Mouse (Mus musculus) lung, postnatal 4 days (tissue): Measurements from ENCODE around the gene Rpl18a.
A peak's percentile ranks its signal among the peaks of the same experiment; 100 is the strongest.

Experiments
- DNase-seq, 2 experiments: peaks; one replicate each; pipeline ENCODE4 v3.0.0; 2021

Rpl18a gene

GRCm38 (mm10) chr8:70879500-70879899 is 17.7 kb downstream of the Rpl18a start:
- DNase-seq = no peak

DNA sequence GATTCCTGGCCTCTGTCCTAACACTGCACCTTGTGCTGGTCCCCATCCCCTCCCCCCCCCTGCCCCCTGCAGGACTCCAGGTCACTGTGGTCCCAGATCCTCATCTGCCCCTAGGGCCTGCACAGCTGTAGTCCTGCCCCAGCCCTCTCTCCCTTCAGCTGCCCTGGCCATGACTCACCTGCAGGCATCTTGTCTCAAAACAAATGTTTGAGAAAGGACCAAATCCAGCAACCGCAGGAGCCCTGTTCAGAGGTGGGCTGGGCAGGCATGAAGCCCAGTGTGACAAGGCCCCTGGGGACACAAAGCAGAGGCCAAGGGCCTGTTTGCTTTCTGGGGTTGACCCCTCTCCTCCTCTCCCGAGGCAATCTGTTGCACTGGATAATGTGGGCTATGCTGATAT is 19.0 kb downstream of the Rpl18a start:
- DNase-seq = no peak

- no peak for DNase-seq
These were observed 20.8 kb downstream of the Rpl18a start for GRCm38 (mm10) chr8:70876382-70876781.

DNA sequence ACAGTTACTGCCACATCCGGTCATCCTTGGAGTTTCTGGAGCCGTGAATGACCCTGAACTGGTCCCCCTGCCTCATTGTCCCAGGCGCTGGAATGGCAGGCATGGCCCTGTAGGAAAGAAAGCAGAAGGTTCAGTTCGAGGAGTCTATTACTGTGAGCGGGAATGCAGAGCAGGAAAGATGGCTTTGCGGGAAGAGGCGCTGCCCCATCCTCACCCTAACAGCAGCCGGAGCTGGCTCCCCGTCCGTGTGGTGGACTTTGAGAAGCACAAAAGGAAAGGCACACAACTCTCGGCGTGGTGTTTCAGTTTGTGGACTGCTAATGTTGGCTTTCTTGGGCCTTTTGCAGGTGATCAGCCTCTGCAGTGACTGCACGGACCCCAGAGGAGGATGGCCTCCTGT is 22.8 kb downstream of the Rpl18a start:
- no peak for DNase-seq

- peak; percentile 96 for DNase-seq
These were observed 23.7 kb downstream of the Rpl18a start, which contains the start of gene Ccdc124 for GRCm38 (mm10) chr8:70873364-70873985. TSS of gene Ccdc124 (minus strand) at chr8:70873935.

DNA sequence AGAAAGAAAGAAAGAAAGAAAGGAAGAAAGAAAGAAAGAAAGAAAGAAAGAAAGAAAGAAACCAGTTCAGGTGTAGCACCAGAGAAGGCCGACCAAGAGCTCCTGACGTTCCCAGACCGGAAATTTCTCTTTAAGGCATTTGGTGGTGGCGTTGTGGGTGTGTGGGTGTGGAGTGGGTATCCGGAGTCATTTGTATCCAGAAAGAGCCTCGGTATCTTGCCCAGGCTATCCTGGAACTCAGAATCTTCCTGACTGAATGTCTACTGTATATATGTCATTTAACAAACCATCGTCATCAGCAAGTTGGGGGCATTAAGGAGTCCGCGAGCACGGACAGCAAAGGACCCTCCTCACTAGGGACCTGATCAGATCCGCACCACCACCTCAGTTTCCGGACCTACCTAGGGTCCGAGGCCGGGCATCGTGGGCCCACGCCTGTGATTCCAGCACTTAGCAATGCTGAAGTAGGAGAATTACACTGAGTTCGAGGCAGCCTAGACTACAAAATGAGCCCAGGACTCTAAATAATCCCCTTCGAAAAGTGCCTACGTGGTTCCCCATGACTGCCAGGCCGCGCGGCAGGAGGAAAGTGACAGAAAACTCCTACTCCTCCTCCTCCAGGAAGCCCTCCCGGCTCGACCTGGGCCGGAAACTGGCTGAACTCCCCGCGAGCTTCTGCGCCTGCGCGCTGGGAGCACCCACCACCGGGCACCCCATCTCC is 24.4 kb downstream of the Rpl18a start:
- DNase-seq = no peak

DNA sequence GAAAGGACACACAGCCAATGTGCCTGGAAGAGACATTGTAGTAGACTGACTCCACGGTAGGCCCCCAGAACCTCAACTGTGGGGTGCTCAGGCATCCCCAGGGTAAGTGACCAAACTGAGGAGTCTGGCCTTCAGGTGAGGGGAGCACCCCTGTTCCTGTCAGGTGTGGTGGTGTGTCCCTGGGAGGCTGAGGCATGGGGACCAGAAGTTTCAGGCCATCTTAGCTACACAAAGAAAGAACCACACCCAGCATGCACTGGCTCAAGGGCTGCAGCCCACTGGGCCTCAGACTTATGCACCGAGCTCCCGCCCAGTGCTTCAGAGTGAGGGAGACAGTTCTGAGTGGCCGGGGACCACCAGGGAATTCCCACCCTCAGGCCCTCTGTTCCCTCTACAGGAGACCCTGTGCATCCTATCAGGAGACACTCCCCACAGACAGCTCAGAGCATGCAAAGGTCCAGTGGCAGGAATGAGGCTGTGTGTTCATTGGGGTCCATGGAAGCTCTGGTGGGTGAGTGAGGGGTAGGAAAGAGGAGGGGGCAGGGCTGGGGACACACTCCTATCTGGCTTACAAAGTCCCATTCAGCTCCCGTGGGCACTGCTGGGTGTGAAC is 25.9 kb downstream of the Rpl18a start:
- no peak for DNase-seq

GRCm38 (mm10) chr8:70869601-70870041 is 27.6 kb downstream of the Rpl18a start:
- peak; percentile 84 to 88 for DNase-seq

DNA sequence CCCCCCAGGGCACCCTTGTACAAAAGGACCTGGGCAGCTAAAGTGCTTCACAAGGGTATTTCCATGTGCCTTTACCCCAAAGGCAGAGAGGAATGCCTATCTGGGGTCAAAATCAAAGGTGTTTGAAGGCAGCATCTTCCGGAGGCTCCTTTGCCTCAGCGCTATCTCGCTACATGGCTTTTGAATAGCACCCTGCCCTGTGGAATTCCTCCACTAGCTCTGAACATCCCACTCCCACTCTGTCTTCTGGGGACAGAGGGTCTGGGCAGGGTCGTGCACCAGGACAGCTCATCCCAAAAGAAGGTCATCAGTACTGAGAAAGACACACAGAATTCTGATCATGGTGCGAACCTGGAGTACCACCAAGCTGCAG is 28.0 kb downstream of the Rpl18a start:
- DNase-seq = no peak

- peak; percentile 75 to 76 for DNase-seq
These were observed 28.5 kb downstream of the Rpl18a start for GRCm38 (mm10) chr8:70868559-70869198.

- DNase-seq = no peak
These were observed 30.6 kb downstream of the Rpl18a start for GRCm38 (mm10) chr8:70866566-70866965.

- DNase-seq = no peak
These were observed 31.2 kb downstream of the Rpl18a start for GRCm38 (mm10) chr8:70866001-70866520.

- DNase-seq = peak; percentile 99
These were observed 31.7 kb downstream of the Rpl18a start for GRCm38 (mm10) chr8:70865350-70866000.

GRCm38 (mm10) chr8:70864712-70865221 is 32.4 kb downstream of the Rpl18a start:
- peak in 1 of 2 experiments; percentile 33 for DNase-seq

DNA sequence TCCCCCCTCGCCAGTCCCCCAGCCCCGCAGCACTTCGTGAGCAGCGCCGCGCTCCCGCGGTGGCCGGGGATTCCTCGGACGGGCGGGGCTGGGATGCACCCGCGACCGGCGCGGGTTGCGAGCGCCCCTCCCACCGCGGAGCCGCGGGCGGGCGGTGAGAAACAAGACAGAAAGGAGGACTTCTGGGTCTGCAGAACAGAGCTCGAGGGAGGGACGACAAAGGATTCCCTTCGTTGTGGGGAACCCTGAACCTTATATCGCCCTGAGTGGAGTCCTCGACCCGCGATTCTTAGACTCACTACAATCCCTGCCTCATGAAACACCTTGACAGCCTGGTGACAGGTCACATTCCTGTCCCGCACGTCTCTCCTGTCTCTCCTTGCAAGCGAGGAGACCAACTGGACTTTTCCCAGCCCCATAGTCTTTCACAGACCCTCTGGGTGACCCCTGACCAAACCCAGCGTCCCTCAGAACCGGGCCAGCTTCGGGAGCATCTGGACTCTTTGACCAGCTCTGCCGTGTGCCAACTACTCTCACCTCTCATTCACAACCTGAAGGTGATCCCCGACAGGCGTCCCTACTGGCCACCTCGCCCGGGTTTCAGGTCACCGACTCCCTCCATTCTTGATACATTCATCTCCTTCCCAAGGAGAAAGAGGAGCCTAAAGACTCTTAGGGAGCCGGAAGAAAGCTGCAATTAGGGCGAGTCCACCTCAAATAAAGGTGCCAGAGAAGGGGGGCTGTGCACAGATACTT is 33.1 kb downstream of the Rpl18a start:
- peak in 1 of 2 experiments; percentile 37 for DNase-seq

GRCm38 (mm10) chr8:70862824-70863641 is 34.2 kb downstream of the Rpl18a start, which contains the start of gene Kcnn1:
TSS of gene Kcnn1 (minus strand) at chr8:70863258.
- DNase-seq = no peak

GRCm38 (mm10) chr8:70857516-70857915 is 39.7 kb downstream of the Rpl18a start:
- no peak for DNase-seq

- peak; percentile 71 to 75 for DNase-seq
These were observed 40.5 kb downstream of the Rpl18a start for GRCm38 (mm10) chr8:70856541-70857197.

DNA sequence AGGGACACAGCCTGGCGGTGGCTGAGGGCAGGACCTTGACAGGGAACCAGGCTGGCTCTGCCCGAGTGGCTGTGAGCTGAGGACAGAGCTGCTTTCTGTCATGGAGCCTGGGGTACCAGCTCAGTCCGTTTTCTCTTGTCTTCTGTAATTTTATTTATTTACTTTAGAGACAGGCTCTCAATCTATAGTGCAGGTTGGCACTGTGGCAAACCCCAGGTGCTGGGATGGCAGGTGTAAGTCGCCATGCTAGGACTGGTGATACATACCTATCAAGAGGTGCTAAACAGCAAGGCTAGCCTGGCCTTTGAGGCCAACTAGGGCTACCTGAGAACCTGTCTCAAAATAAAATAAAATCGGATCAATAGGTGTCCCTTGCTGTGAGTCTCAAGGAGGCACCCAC is 41.2 kb downstream of the Rpl18a start:
- no peak for DNase-seq

- peak in 1 of 2 experiments; percentile 40 for DNase-seq
These were observed 43.3 kb downstream of the Rpl18a start for GRCm38 (mm10) chr8:70853863-70854262.
